24 mouse cellular contexts compared by ENCODE assay signal in genomic region chr7:74485669-74486068, GRCm38 (mm10).
"Had no signal": no experiment of that assay in that cellular context is flagged by ENCODE, and none has a peak within 500 bp of the region (broad histone marks: within the 10 kb centered on the region; RNA-seq: fewer than 3 reads in every experiment).

No protein-coding gene starts in this region.

- H3K27ac ChIP-seq: kidney, embryonic 15.5 days; limb, embryonic 10.5 days; limb, embryonic 13.5 days; liver, embryonic 12.5 days; liver, embryonic 15.5 days; lung, embryonic 15.5 days; midbrain, embryonic 10.5 days; midbrain, embryonic 13.5 days; stomach, postnatal 0 days had no signal

- ATAC-seq: intestine, embryonic 16.5 days; liver, embryonic 12.5 days; midbrain, embryonic 13.5 days; midbrain, embryonic 16.5 days had no signal

- H3K4me1 ChIP-seq: liver, embryonic 12.5 days; liver, embryonic 15.5 days; lung, embryonic 15.5 days had no signal

- H3K36me3 ChIP-seq: kidney, embryonic 15.5 days; limb, embryonic 10.5 days; limb, embryonic 13.5 days; liver, embryonic 12.5 days; liver, embryonic 15.5 days; lung, embryonic 15.5 days; midbrain, embryonic 10.5 days; midbrain, embryonic 13.5 days had no signal

- H3K9ac ChIP-seq: kidney, embryonic 15.5 days; limb, embryonic 13.5 days; liver, embryonic 12.5 days; liver, embryonic 15.5 days; lung, embryonic 15.5 days; midbrain, embryonic 13.5 days had no signal

- H3K4me2 ChIP-seq: kidney, embryonic 15.5 days; limb, embryonic 13.5 days; liver, embryonic 12.5 days; liver, embryonic 15.5 days; lung, embryonic 15.5 days; midbrain, embryonic 13.5 days had no signal

- H3K9me3 ChIP-seq: kidney, embryonic 15.5 days; limb, embryonic 10.5 days; limb, embryonic 13.5 days; liver, embryonic 12.5 days; liver, embryonic 15.5 days; lung, embryonic 15.5 days; megakaryocyte, embryonic 14.5 days; midbrain, embryonic 10.5 days; midbrain, embryonic 13.5 days had no signal

- H3K27me3 ChIP-seq: kidney, embryonic 15.5 days; limb, embryonic 13.5 days; liver, embryonic 12.5 days; liver, embryonic 15.5 days; lung, embryonic 15.5 days; megakaryocyte, embryonic 14.5 days; midbrain, embryonic 13.5 days had no signal

- H3K4me3 ChIP-seq: kidney, embryonic 15.5 days; limb, embryonic 10.5 days; limb, embryonic 13.5 days; liver, embryonic 12.5 days; liver, embryonic 15.5 days; lung, embryonic 15.5 days; megakaryocyte, embryonic 14.5 days; midbrain, embryonic 10.5 days; midbrain, embryonic 13.5 days; myocyte had no signal

- DNase-seq: kidney, adult 8-10 months; kidney, postnatal 10 days; kidney, postnatal 36 days; liver; lung, adult 18-20 months; lung, postnatal 14 days; lung, postnatal 4 days; right cerebral cortex, adult 18-20 months; right cerebral cortex, postnatal 14 days; right cerebral cortex, postnatal 4 days; thymus, postnatal 25 days had no signal
